Mouse (Mus musculus): ENCODE results near the gene Dnmt1.
A peak's percentile ranks its signal among the peaks of the same experiment; 100 is the strongest.

Dnmt1 gene

GRCm38 (mm10) chr9:20879097-20879792 lies 80.4 kb downstream of the Dnmt1 start, which contains the start of gene Angptl6:
Gene Angptl6 (minus strand): TSS chr9:20879727.
- no peak for DNase-seq (ENCODE audit: low spot score)

- DNase-seq (ENCODE audit: low spot score), result no peak
Measured at GRCm38 (mm10) chr9:20878710-20879065, 81.0 kb downstream of the Dnmt1 start.

- DNase-seq (ENCODE audit: low spot score), result peak; percentile 100
Measured at GRCm38 (mm10) chr9:20878041-20878709, 81.5 kb downstream of the Dnmt1 start.

- no peak for DNase-seq (ENCODE audit: low spot score)
Measured at GRCm38 (mm10) chr9:20877118-20878040, 82.3 kb downstream of the Dnmt1 start.

DNA sequence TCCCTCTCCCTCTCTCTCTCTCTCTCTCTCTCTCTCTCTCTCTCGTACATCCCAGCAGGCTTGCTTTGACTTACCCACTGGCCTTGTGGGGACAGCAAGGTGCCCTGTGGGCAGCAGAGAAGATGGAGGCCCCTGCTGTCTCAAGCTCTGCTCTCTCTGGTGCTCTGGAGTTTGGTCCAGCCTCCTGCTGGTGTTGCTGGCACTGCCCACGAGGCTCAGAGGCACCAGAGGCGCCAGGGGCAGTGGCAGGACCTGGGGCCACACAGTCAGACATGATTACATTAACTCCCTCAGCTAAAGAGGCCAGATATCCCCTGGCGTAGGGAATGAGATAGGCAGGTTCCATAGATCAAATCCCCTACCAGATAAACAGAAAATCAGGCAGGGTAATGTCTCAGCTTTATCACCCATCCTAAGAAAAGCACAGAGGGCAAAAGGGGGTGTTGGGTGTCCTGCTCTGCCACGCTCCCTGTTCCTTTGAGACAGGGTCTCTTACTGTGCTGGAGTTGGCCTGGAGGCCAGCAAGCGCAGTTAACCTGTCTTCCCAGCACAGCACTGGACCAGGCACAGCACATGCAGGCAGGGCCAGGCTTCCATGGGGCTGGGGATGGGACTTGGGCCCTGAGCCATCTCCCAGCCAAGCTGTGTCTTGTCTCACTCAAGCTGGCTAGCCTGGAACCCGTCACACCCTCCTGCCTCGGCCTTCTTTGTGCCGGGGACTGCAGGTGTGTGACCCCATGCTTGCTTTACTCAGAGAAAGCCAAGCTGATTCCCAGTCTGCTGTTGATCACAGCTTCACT lies 83.2 kb downstream of the Dnmt1 start:
- DNase-seq (ENCODE audit: low spot score), result no peak

GRCm38 (mm10) chr9:20875021-20875790 lies 84.5 kb downstream of the Dnmt1 start:
- no peak for DNase-seq (ENCODE audit: low spot score)

GRCm38 (mm10) chr9:20873521-20873920 lies 86.2 kb downstream of the Dnmt1 start:
- no peak for DNase-seq (ENCODE audit: low spot score)

GRCm38 (mm10) chr9:20872991-20873390 lies 86.7 kb downstream of the Dnmt1 start:
- DNase-seq (ENCODE audit: low spot score), result no peak

- DNase-seq (ENCODE audit: low spot score), result no peak
Measured at GRCm38 (mm10) chr9:20870211-20871173, 89.2 kb downstream of the Dnmt1 start.

- DNase-seq (ENCODE audit: low spot score), result no peak
Measured at GRCm38 (mm10) chr9:20869246-20869645, 90.4 kb downstream of the Dnmt1 start.

DNA sequence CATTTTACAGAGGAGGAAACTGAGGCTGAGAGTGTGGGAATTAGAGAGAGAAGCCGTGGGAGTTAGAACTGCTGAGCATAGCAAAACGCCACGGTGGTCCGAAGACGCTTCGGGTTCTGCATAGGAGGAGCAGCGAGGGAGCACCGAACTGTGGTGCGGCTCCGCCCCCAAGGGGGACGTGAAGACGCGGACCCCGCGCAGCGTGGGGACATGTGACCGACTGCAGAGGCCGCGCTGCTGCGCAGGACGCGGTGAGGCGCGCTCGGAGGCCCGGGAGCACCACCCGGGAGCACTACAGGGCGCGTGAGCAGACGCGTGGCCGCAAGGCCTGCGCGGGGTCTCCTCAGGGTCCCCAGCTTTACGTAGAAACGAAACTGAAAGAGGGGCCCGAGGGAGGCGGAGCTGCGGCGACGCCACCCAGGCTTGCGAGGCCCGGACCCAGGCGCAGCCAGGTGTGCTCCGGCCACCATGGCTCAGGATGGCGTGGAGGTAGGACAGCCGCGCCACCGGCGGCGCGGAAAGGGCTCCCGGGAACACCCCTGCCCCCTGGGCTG lies 91.2 kb downstream of the Dnmt1 start, which contains the start of gene A230050P20Rik:
A230050P20Rik (plus strand) TSS at position 195 of the 554 bp plus-strand sequence.
- DNase-seq (ENCODE audit: low spot score), result no peak

DNA sequence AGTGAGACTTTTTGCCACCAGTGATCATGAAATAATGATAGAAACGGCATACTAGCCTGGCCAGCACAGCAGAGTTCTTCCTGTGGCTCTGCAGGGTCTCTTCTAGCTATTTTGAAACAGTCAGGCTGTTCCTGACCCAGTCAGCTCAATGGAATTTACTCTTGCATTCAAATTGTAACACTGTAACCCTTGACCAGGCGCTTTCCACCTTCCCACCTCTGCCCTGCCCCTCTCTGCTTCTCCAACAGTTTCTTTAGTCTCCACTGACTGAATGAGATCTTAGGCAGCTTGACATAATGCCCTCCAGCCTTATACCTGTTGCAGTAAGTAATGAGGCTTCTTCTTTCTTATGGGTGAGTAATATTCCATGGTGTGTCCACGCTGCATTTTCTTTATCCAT lies 92.8 kb downstream of the Dnmt1 start:
- no peak for DNase-seq (ENCODE audit: low spot score)

DNA sequence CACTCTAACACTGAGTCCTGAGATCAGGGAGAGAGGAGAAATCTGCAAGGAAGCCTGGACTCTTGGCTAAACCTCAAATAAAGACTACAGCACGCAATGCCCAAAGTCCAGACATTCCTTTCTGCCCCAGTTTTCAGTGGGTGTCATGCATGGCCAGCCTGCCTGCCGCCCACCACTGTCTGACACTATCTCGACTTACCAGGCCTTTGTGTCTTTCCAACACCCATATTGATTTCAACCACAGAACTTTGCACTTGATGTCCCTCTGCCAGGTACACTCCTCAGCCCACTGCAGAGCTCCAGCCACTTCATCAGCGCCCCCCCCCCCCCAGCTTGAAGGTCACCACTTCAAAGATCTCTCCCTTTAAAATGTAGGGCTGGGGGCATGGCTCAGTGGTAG lies 97.5 kb downstream of the Dnmt1 start:
- no peak for DNase-seq (ENCODE audit: low spot score)

GRCm38 (mm10) chr9:20861821-20862220 lies 97.9 kb downstream of the Dnmt1 start:
- DNase-seq (ENCODE audit: low spot score), result peak; percentile 73

GRCm38 (mm10) chr9:20859926-20860325 lies 99.8 kb downstream of the Dnmt1 start:
- no peak for DNase-seq (ENCODE audit: low spot score)

Measured in retina, embryonic 14.5 days (tissue).